Mouse (Mus musculus) liver, embryonic 15.5 days (tissue): Measurements from ENCODE around the gene Ndrg4. TPM values are rescaled to one million over a fixed set of nuclear protein-coding genes. Genes with fewer than 3 reads are reported as not detected.
"Not testable (repeated sequence)": the region's sequence is repeated elsewhere in the genome, so short reads cannot be mapped to it uniquely, and the experiment has no call there.

Source experiments
- ATAC-seq: fragments of 200-750 bp; cut with Nextera tagmentation; 2 replicates; pipeline ENCODE4 v1.8.0; 2017; ENCODE audit warnings: moderate number of reproducible peaks, mild to moderate bottlenecking, moderate library complexity; ENCODE audit not compliant: insufficient read depth
- H3K27ac ChIP-seq: fragments of 300-500 bp; sonication (generic); replicated peaks from 2 replicates; pipeline ENCODE4 v1.5.1; 2015; ENCODE audit warnings: mild to moderate bottlenecking, inconsistent platforms
- H3K27me3 ChIP-seq: fragments of 300-500 bp; sonication (generic); 2 replicates; pipeline ENCODE4 v1.6.1; 2015; ENCODE audit warnings: mild to moderate bottlenecking, inconsistent platforms
- H3K36me3 ChIP-seq: fragments of 300-500 bp; sonication (generic); replicated peaks from 2 replicates; pipeline ENCODE4 v1.6.1; 2015; ENCODE audit warnings: moderate library complexity, mild to moderate bottlenecking, inconsistent platforms
- H3K4me1 ChIP-seq: fragments of 300-500 bp; sonication (generic); replicated peaks from 2 replicates; pipeline ENCODE4 v1.6.1; 2015; ENCODE audit warnings: inconsistent platforms
- H3K4me2 ChIP-seq: fragments of 300-500 bp; sonication (generic); 2 replicates; pipeline ENCODE4 v1.6.1; 2015; ENCODE audit warnings: moderate library complexity, mild to moderate bottlenecking, inconsistent platforms
- H3K4me3 ChIP-seq: fragments of 300-500 bp; sonication (generic); replicated peaks from 2 replicates; pipeline ENCODE4 v1.5.1; 2015; ENCODE audit warnings: mild to moderate bottlenecking, inconsistent platforms
- H3K9ac ChIP-seq: fragments of 300-500 bp; sonication (generic); 2 replicates; pipeline ENCODE4 v1.6.1; 2015; ENCODE audit warnings: moderate library complexity, mild to moderate bottlenecking, inconsistent platforms
- H3K9me3 ChIP-seq: fragments of 300-500 bp; sonication (generic); replicated peaks from 2 replicates; pipeline ENCODE4 v1.6.1; 2016; ENCODE audit warnings: inconsistent platforms
- WGBS: fragments of 180-500 bp; shearing (Covaris S2); methylation state at CpG from one replicate; pipeline ENCODE4 v1.1.7; 2015; ENCODE audit warnings: mixed read lengths; ENCODE audit not compliant: insufficient replicate concordance; 5-methylcytosine and 5-hydroxymethylcytosine counted together
- polyA plus RNA-seq: library from polyadenylated mRNA; unstranded; fragments of >200 nt; fragmentation: Nextera tagmentation; extraction: Ambion mirVana; gene quantifications from 2 replicates; pipeline ENCODE4 v1.2.1, GENCODE M21; 2015

The Ndrg4 gene
- polyA plus RNA-seq, 1 experiment from 2014 or later, result 1.1 TPM

DNA sequence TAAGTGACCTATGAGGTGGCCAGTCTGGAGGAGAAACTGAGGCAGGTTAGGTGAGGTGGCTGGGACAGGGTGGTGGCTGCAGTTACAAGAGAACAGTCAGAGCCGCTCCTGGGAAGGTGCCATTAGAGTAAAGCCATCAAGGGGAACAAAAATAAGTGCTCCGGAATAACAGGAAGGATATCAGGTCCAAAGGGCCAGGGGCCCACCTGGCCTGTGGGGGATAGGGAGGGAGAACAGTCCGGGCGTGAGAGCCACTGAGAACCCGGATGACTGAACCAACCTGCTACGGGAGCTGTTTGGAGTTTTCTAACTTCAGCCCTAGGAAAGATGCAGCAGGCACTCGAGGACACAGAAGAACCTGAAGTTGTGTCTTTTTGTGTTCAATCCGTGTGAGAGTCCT is 15.7 kb upstream of the Ndrg4 start:
- Histone ChIP-seq H3K4me2 (no peak overlapping the region), H3K4me1 (no peaks in the 10 kb centered on the region), H3K27me3 (no peaks in the 10 kb centered on the region), H3K27ac (no peak overlapping the region), H3K36me3 (no peaks in the 10 kb centered on the region), H3K9me3 (no peaks in the 10 kb centered on the region), H3K4me3 (no peak overlapping the region), H3K9ac (no peak overlapping the region)
- ATAC-seq, result no peak
- WGBS, result 65% methylated on average over 8 of the region's 8 CpGs

DNA sequence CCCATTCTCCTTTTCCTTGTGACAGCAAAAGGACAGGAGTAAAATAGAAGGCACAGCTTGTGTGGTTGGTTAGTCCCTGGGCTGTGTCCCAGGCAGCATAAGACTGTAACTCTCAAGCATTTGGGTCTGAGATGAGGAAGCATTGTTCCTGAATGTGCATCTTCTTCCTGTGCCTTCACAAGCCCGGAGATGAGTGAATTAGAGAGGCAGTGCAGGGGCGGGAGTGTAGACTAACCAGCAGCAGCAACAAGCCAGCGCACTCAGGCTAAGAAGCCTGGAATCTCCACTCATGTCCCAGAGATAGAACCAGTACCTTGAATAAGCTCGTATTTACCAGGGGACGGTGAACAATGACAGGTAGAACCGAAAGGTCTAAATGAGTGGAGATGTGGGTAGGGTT is 15.2 kb upstream of the Ndrg4 start:
- 72% methylated on average over 6 of the region's 6 CpGs for WGBS
- Histone ChIP-seq H3K9ac (no peak overlapping the region), H3K27me3 (no peaks in the 10 kb centered on the region), H3K36me3 (no peaks in the 10 kb centered on the region), H3K4me1 (no peaks in the 10 kb centered on the region), H3K4me3 (no peak overlapping the region), H3K9me3 (no peaks in the 10 kb centered on the region), H3K4me2 (no peak overlapping the region), H3K27ac (no peak overlapping the region)
- ATAC-seq, result no peak

DNA sequence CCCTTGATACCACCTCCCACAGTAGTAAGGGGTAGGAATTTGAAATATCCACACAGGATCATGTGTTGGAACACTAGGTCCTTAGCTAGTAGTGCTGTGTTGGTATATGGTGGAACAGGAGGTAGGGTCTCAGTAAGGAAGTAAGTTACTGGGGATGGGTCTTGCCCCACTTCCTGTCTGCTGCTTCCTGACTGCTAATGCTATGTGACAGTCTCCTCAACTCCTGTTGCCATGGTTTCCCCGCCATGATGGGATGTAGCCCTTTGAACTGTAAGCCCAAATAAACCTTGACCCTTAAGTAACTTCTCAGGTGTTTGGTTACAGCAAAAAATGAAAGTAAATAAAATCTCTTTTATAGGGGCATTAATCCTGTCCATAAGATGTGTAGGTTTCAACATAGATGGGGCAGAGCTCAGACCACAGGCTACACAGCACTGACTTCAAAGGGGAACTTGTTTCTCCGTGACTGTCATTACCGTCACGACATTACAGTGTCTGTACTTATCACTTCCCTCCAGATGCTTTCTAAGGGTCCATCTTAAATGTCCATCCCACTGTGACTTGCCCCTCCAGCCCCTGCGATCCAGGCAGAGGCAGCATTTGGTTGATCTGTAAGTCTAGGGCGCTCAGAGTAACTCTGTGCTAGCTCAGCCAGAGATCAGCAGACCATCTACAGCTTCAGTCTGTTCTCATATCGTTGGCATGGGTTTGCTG is 13.7 kb upstream of the Ndrg4 start:
- no peak overlapping the region for H3K4me3 ChIP-seq
- ATAC-seq, result no peak
- H3K36me3 ChIP-seq, result no peaks in the 10 kb centered on the region

DNA sequence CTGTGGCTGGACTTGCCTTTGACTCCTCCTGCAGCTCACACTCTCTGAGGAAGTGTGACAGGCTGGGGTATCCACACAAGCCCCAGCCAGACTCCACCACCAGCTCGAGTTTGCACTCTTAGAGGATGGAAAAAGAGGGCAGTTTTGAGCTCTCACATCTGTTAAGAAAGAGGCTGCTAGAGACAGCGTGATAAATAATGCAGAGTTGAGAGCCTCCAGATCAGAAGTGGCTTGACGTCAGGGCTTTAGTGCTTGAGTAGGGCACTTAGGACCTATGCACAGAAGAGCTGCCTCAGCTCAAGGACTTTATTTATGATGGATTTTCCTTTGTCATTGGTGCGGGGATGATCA is 13.2 kb upstream of the Ndrg4 start:
- H3K27me3 ChIP-seq, result no peaks in the 10 kb centered on the region
- no peak overlapping the region for H3K27ac ChIP-seq
- no peak for ATAC-seq
- H3K4me3 ChIP-seq, result no peak overlapping the region
- H3K4me1 ChIP-seq, result no peaks in the 10 kb centered on the region
- H3K9ac ChIP-seq, result no peak overlapping the region
- H3K4me2 ChIP-seq, result no peak overlapping the region
- no peaks in the 10 kb centered on the region for H3K36me3 ChIP-seq
- WGBS, result 44% methylated on average over 4 of the region's 4 CpGs
- H3K9me3 ChIP-seq, result no peaks in the 10 kb centered on the region

More for the DNA sequence above, 13.7 kb upstream of the Ndrg4 start:
- no peaks in the 10 kb centered on the region for H3K4me1 ChIP-seq
- no peak overlapping the region for H3K9ac ChIP-seq
- no peak overlapping the region for H3K27ac ChIP-seq
- no peak overlapping the region for H3K4me2 ChIP-seq
- WGBS, result 25% methylated on average over 7 of the region's 7 CpGs
- no peaks in the 10 kb centered on the region for H3K27me3 ChIP-seq
- H3K9me3 ChIP-seq, result no peaks in the 10 kb centered on the region

DNA sequence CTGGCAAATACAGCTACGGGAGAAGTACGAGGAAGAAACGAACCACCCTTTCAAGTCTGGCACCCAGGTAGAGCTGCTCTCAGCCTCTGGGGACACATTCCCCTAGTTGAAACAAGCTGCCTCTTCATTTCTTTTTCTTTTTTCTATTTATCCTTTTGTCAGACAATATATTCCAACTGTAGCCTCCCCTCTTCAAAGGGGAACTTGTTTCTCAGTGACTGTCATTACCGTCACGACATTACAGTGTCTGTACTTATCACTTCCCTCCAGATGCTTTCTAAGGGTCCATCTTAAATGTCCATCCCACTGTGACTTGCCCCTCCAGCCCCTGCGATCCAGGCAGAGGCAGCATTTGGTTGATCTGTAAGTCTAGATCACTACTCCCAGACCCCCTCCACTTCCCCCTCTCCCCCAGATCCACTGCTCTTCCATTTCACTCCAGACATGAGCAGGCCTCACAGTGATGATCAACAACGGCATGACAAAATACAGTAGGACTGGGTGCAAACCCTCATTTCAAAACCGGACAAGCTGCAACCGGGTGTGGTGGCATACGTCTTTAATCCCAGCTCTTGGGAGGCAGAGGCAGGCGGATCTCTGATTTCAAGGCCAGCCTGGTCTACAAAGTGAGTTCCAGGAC is 10.8 kb upstream of the Ndrg4 start:
- WGBS, result 58% methylated on average over 11 of the region's 11 CpGs
- not testable (repeated sequence) for H3K9me3 ChIP-seq, H3K27me3 ChIP-seq, H3K4me2 ChIP-seq, H3K27ac ChIP-seq, H3K9ac ChIP-seq, H3K4me3 ChIP-seq, H3K4me1 ChIP-seq, ATAC-seq, H3K36me3 ChIP-seq

DNA sequence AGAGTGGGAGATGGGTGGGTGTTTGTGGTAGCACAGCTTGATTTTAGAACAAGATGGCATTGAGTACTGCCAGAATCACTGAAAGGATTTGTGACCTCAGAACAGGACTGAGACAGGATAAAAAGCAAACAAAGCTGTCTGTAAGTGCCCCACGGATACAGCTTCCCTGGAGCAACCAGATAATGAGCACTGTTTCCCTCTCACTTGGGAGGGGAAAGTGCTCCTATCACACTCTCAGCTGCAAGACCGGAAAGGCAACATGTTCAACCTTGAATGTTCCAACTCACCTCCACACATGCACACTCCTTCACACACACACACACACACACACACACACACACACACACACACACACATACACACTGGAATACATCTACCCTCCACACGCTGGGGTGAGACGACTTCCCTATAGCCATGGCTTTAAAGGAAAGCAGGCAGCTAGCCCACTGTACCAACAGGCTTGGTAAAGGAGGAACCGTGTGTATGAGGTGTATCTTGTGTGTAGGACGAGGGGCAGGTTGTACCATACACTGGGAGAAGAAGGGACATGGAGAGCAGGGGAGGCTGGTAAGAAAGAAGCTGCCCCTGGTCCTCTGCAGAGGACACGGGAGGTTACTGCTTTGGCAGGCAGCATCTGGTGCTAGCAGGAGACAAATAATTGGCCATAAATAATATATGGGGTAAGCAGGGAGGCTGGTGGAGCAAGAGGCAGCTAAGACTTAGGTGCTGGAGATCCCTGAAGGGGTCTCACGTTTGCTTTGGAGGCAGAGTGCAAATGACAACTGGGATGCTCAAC is 8.4 kb upstream of the Ndrg4 start:
- Histone ChIP-seq H3K4me3 (no peak overlapping the region), H3K4me1 (no peaks in the 10 kb centered on the region), H3K9me3 (no peaks in the 10 kb centered on the region), H3K4me2 (no peak overlapping the region), H3K27ac (no peak overlapping the region), H3K36me3 (no peaks in the 10 kb centered on the region), H3K27me3 (peaks cover 21% of the 10 kb centered on the region; the same call in 1 of the 2 replicates), H3K9ac (no peak overlapping the region)
- no peak for ATAC-seq
- WGBS, result 40% methylated on average over 8 of the region's 8 CpGs

DNA sequence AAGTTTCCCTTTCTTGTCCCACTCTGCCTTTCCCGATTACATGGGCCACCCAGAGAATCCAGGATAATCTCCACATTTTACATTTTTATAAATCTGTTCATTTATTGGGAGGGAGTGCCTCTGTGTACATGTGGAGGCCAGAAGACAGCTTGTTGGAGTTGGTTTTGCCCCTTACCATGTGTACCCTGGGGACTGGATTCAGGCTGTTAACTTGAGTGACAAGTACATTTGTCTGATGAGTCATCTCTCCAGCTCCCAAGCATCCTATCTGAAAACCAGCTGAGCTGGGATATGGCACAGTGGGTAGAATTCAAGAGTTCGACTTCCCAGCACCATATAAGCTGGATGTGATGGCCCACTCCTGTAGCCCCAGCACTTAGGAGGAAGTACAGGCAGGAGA is 6.8 kb upstream of the Ndrg4 start:
- no peak overlapping the region for H3K9ac ChIP-seq
- H3K4me3 ChIP-seq, result no peak overlapping the region
- no peak overlapping the region for H3K27ac ChIP-seq
- no peaks in the 10 kb centered on the region for H3K9me3 ChIP-seq
- H3K4me1 ChIP-seq, result no peaks in the 10 kb centered on the region
- no peak overlapping the region for H3K4me2 ChIP-seq
- H3K27me3 ChIP-seq, result peaks cover 37% of the 10 kb centered on the region
- ATAC-seq, result no peak
- H3K36me3 ChIP-seq, result no peaks in the 10 kb centered on the region
- WGBS, result 50% methylated on average over 2 of the region's 2 CpGs

DNA sequence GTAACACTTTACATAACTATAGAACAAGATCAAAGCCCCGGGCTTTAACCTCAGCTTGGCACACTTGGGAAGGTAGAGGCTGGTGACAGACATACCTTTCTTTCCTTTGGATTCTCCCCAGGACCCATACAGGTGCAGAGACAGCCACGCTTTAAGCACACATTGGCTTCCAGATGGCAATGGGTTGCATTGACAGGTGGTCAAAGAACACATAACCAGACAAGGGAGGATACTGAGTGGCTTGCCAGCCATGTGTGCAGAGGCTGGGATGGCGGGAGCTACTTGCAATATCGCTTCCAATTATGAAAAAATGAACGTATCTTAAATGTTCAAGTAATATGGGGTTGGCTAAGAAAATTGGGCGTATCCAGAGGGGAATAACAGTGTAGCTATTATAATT is 4.9 kb upstream of the Ndrg4 start:
- Histone ChIP-seq H3K4me1 (no peaks in the 10 kb centered on the region), H3K9ac (no peak overlapping the region), H3K4me2 (no peak overlapping the region), H3K4me3 (no peak overlapping the region), H3K36me3 (no peaks in the 10 kb centered on the region), H3K9me3 (no peaks in the 10 kb centered on the region), H3K27me3 (peaks cover 56% of the 10 kb centered on the region), H3K27ac (no peak overlapping the region)
- 57% methylated on average over 6 of the region's 6 CpGs for WGBS
- no peak for ATAC-seq

DNA sequence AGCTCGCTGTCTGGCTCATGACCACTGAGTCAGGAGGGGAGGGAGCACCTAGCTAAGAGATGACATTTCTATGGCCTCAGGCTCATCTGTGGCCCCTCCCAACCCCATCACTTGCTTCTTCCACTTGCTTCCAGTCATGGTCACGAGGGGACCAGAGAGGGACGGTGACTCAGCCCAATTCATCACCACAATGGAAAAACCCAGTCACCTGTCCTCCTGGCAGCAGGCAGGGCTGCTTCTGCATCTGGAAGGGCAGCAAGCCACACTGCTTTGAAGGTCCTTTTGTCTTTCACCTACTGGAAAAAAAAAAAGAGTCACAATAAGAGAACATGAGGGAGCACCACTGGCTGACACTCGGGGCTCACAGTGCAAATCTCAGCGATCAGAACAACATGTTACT is 4.0 kb upstream of the Ndrg4 start:
- no peak for ATAC-seq
- no peak overlapping the region for H3K9ac ChIP-seq
- no peaks in the 10 kb centered on the region for H3K36me3 ChIP-seq
- H3K9me3 ChIP-seq, result no peaks in the 10 kb centered on the region
- H3K4me2 ChIP-seq, result no peak overlapping the region
- H3K27me3 ChIP-seq, result peaks cover 66% of the 10 kb centered on the region
- no peak overlapping the region for H3K4me3 ChIP-seq
- no peak overlapping the region for H3K27ac ChIP-seq
- WGBS, result 50% methylated on average over 5 of the region's 5 CpGs
- H3K4me1 ChIP-seq, result peaks cover 5% of the 10 kb centered on the region; the same call in 1 of the 2 replicates

DNA sequence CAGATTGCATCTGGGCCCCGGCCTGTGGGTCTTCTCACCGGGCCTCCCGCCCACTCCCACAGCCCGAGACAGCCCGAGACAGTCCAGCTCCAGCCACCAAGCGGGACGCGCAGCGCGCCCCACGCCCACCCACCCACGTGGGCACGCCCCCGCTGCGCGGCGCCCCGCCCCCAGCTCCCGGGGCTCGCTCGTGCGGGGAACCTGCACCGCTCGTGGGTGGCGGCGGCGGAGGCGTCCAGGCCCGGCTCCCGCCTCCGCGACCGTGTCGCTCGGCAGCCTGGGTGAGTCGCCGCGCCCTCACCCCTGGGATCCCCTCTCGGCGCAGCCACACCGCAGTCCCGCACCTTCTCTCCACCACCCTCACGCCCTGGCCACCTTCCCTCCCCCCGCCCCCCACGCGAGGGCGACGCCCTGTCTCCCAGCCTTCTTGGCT is 827 bp downstream of the Ndrg4 start:
- ATAC-seq, result no peak
- H3K9ac ChIP-seq, result no peak overlapping the region
- no peaks in the 10 kb centered on the region for H3K36me3 ChIP-seq
- peak overlapping the region; percentile 64 for H3K4me2 ChIP-seq
- WGBS, result 5% methylated on average over 47 of the region's 48 CpGs
- peaks cover 7% of the 10 kb centered on the region; the same call in 1 of the 2 replicates for H3K4me1 ChIP-seq
- peak overlapping the region; percentile 43 for H3K4me3 ChIP-seq
- peaks cover 96% of the 10 kb centered on the region for H3K27me3 ChIP-seq
- no peaks in the 10 kb centered on the region for H3K9me3 ChIP-seq
- H3K27ac ChIP-seq, result no peak overlapping the region

DNA sequence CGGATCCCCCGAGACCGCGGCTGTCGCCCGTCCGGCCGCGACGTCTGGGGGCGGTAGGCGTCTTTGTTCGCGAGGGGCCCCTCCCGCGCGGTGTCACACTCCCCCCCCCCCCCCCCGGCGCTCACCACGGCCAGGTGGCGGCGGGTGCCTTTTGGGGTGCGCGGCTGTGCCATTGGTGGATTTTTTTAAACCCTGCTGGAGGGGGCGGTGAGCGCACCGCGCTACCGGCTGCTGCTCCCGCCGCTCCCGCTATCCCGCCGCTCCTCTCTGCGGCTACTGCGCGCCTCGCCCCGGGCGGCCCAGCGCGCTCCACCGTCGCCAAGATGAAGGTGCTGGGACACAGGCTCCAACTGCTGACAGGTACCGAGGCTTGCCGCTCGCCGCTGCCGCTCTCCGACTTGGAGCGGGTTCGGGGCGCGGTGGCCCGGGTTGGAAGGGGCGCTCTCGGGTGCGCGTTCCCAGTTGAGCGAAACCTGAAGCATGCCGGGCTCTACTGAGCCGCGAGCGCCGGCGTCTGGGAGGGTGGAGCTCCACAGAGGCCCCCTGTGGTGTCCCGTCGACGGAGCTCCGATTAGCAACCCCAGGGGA is 1.3 kb downstream of the Ndrg4 start:
- H3K4me2 ChIP-seq, result peak overlapping the region; percentile 64
- H3K9ac ChIP-seq, result no peak overlapping the region
- no peak overlapping the region for H3K27ac ChIP-seq
- H3K4me3 ChIP-seq, result peak overlapping the region; percentile 43
- peaks cover 91% of the 10 kb centered on the region for H3K27me3 ChIP-seq
- no peak for ATAC-seq
- H3K4me1 ChIP-seq, result peaks cover 7% of the 10 kb centered on the region; the same call in 1 of the 2 replicates
- no peaks in the 10 kb centered on the region for H3K36me3 ChIP-seq
- H3K9me3 ChIP-seq, result no peaks in the 10 kb centered on the region
- 1% methylated on average over 62 of the region's 70 CpGs for WGBS
